Mouse (Mus musculus) lung, postnatal 14 days (tissue): ENCODE measurements around the gene Pus7l.

Source experiments
- DNase-seq: peaks from one replicate; pipeline ENCODE4 v3.0.0; 2021

Gene Pus7l

GRCm38 (mm10) chr15:94543409-94544051 is at the start of gene Pus7l, which contains the start of gene Irak4:
Gene Pus7l (minus strand): TSS chr15:94543547.
Gene Irak4 (plus strand): TSS chr15:94543643.
- DNase-seq: peak; percentile 95

GRCm38 (mm10) chr15:94591356-94591755 is 48.0 kb upstream of the Pus7l start:
- no peak for DNase-seq

DNA sequence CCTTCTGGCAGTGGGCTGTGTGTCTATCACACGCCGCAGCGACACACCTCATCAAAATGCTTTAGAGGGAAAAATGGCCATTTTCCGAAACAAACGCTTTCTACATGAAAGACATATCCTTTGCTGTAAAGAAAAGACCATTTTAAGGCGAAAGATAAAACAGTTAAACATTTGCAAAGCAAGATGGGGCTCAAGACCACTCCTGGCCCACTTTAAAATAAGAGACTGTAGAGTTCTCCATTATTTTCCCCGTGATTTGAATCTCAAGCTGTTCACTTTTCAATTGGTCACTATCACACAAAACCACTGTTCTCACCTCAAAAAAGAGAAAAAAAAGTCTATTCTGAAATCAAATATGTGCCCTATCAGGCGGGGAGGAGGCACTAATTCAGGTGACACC is 46.7 kb upstream of the Pus7l start:
- no peak for DNase-seq

DNA sequence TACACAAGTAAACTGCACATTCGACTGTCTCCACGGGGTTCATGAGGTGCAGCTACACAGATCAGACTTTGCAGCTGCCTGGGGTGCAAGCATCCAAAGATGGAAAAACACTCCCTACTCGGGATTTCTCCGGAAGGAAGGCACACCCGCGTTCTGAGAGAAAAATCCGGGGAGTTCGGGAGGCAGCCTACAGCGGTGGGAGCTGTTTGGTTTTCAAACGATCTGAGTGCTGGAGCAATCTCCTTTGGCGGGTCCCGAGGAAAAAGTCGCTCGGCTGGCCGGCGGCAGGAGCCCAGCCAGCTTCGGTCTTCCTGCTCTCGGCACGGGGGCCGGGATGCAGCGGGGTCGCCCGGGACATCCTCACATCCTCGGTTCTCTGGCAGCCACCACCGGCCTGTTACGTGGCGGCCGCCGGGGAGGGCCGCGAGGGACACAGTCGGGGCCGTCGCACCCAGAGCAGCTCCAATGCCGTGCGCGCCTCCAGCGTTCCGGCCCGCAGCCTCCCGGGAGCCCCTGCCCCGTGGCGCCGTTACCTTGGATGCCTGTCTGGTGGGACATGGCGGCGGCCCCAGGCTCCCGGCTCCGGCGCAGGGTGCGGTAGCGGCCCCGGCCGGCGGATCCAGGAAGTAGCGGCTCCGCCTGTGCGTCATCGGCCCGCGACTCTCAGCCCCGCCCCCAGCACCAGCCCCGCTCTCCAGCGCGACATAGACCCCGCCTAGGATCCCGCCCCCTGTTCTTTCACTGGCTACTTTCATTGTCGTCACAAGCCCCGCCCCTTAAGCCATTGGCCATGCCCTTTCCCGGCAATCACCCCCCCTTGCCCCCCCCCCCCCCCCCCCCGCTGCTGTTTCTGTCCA is 46.1 kb upstream of the Pus7l start, which contains the start of gene Twf1:
Twf1 (minus strand) TSS at position 671 of the 857 bp plus-strand sequence.
- peak; percentile 99 for DNase-seq

DNA sequence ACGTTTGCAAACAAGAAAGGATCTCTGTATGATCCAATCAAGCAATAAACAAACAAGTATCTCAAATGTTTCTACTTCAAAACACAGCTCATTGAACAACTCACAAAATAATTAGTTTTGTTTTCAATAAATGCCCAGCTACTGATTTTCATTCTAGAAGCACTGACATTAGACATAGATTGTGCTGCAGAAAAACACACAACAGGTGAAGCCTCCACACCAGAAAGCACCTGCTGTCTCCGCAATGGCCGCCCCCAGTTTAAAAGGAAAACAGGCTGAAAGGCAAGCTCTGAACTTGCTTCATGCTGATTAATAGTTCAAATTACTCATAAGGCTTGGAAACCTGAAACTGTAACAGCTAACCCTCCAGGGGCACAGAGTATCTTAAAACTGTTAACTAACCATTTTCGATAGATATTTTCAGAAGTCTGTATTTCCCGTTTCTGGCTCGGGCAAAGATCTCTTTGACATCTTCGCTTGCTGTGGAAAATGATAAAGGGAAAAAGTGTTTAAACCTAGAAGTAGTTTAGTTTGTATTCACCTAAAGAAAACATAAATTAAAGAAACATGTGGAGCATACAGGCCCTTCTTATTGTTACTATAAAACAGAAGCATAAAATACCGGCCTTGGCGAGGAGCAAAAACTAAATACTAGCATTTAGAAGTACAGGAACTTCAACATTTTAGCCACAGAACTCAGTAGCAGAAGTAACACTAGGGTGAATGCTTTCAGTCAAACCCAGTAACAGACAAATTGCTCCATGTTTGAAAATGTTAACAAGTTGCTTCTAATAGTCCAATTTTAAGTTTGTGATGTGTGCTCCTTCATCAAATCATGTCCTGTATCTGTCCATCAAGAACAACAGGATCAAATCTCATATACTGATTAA is 44.7 kb upstream of the Pus7l start:
- no peak for DNase-seq

GRCm38 (mm10) chr15:94584738-94585137 is 41.4 kb upstream of the Pus7l start:
- DNase-seq: no peak

- no peak for DNase-seq
These were observed 39.8 kb upstream of the Pus7l start for GRCm38 (mm10) chr15:94583153-94583552.

- no peak for DNase-seq
These were observed 38.8 kb upstream of the Pus7l start for GRCm38 (mm10) chr15:94582000-94582593.

GRCm38 (mm10) chr15:94574566-94575268 is 31.4 kb upstream of the Pus7l start:
- no peak for DNase-seq

DNA sequence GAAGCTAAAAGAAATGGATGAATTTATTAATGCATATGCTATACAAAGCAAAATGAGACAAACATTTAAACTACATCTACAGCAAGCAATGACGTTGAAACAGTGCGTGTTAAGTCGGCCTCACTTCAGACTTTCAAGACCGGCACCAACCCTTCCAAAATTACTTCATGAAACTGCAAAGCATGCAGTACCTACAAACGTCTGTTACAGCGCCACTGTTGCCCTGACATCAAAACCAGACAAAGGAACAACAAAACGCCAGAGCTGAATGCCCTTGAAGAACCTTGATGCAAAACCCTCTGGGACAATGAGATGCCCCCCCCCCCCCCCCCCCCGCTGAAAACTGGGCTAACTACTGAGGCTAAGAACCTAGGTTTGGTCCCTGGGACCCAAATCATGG is 29.4 kb upstream of the Pus7l start:
- DNase-seq: no peak

GRCm38 (mm10) chr15:94571501-94571900 is 28.2 kb upstream of the Pus7l start:
- no peak for DNase-seq

GRCm38 (mm10) chr15:94568496-94569182 is 25.3 kb upstream of the Pus7l start:
- DNase-seq: no peak

DNA sequence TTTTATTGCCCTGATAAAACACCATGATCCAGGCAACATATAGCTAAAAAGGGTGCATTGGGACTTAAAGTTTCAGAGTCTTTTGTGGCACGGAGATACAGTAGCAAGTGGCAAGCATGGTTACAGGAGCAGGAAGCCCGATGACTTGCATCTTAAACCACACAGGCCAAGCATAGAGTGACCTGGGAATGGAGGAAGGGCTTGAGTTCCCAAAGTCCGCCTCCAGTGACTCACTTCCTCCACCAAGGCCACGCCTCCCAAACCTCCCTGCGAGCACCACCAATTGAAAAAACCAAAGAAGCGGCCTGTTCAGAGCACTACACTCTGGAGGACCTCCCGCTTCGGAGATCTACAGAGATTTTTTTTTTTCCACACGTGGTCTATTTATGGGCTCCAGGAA is 22.5 kb upstream of the Pus7l start:
- DNase-seq: no peak

DNA sequence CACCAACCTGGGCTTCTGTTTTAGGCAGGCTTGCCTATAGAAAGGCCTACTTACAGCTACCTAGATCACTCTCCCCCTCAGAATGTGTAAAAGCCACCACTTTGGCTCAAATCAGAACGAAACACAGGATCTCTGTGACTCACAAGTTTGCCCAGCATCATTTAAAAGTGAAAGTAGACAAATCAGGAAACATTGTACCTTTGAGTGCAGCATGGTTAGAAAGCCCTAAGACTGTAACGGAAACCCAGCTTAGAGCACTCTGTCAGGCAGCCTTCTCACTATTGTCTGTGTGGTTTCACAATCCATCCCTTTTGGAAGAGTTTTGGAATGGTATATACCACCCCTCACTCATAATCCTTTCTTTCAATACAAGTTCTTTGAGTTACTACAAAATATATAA is 21.6 kb upstream of the Pus7l start:
- no peak for DNase-seq

GRCm38 (mm10) chr15:94558895-94559656 is 15.7 kb upstream of the Pus7l start:
- no peak for DNase-seq

GRCm38 (mm10) chr15:94557442-94557841 is 14.1 kb upstream of the Pus7l start:
- peak; percentile 90 for DNase-seq

- DNase-seq: no peak
These were observed 10.2 kb upstream of the Pus7l start for GRCm38 (mm10) chr15:94553536-94553935.

GRCm38 (mm10) chr15:94544844-94545243 is 1.5 kb upstream of the Pus7l start:
- no peak for DNase-seq

DNA sequence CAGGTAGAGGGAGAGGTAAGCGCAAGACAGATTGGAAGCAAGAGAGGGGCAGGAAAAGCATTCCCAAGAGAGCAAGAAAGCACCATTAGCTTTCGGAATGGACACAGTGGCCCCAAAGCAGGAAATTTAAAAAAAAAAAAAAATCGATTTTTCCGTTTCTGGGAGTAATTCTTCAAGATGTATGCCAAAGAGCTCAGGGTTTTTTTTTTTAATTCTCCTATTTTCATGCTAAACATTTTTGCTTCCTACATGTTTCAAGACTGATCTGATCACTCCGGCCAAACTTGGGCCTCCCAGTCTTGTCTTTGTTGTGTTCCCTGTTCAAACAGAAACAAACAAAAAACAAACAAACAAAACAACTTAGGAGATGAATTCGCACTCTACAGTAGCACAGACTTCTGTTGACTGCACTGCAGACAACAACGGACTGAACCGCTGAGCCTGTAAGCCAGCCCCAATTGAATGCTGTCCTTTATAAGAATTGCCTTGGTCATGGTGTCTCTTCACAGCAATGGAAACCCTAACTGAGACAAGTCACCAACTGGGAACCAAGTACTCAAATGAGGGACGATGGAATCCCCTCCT is 797 bp upstream of the Pus7l start:
- no peak for DNase-seq
